Mouse (Mus musculus) spleen, postnatal 36 days (tissue): ENCODE data around the gene Rbm5.

ENCODE experiments used
- DNase-seq, 2 experiments: peaks; one replicate each; pipeline ENCODE4 v3.0.0; 2022; ENCODE audit warnings: low spot score in 2 of 2, mixed read lengths in 1 of 2

Rbm5 gene

DNA sequence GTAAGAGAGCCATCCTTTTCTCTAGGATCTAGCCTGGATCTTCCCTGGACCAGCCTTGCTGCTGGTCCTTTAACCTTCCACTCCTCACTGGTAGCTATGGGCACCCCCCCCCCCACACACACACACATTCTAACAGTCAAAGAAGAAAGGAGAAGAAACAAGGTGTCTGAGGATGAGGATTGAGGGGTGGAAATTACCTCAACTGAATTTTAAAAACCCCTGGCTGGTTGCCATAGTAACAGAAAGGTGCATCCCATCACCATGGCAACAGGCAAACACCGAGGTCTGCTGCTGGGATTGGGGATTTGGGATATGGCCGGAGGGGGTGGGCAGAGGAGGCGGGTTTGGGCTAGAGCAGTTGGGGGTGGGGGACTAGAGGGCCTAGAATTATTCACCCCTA, 41.1 kb downstream of the Rbm5 start:
- no peak for DNase-seq

DNA sequence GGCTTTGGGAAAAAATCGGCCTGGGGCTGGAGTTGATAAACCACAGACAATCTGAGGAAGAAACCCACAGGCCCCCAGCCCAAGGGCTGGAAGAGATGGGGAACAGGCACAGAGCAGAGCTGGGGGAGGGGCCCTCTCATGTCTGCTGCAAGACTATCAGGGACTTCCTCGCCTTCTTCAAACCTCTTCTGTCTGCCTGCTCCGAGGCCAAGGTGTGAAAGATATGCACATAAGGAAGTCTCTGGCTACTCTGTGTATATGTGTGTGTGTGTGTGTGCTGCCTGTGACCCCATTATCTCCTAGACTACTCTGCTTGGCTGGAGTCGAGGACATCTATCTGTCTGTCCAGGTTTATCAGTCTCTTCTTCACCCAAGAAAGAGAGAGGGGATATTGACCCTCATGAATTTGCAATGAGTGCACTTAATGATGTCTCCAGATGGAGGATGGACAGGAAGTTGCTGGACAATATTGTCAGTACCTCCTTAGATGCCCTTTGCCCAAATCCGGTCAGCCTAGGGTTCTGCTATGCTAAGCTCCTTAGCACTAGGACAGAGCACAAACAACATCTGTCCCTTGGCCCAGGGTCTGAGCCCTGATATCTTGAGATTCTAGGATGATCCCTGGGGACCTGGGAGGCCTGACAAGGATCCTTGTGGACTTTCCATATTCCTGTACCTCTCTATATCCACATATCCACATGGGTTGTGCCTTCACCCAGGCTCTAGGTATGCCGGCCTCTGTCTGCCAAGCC, 41.7 kb downstream of the Rbm5 start:
- DNase-seq: no peak

DNA sequence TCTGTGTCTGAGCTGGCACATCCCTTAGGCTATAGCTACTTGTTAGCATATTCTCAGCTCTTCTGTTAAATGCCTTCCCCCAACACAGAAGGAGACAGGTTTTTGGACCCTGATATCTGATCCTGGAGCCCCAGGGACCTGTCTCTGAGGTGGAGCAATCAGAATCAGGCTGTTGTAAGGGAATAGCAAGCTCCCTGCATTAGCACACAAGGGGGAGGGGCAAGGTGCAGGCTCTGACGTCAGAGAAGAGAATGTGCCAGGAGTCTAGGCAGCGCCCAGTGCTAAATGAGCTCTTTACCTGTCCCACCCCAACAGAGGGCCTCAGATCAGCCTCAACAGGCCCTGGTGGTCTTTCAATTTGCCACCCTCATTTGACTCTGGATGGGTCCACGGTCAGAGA, 43.8 kb downstream of the Rbm5 start:
- DNase-seq: no peak

DNA sequence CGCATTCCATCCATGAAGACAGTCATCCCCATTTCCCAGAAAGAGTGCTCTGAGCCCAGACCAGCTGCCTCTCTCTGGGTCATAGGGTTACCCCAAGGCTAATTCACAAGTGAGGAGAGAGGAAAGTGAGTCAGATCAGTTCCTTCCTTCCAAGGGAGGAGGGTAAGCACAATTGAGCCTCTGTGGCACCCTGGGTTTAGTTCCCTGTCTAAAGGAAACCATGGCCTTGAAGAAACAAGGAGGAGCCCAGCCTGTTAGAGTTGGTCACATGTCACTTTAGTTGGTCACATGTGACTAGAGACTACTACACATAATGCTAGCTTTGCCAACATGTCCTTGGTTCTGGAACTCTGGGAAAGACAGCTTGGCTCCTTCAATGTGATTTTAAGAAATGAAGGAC, 46.0 kb downstream of the Rbm5 start:
- DNase-seq: no peak

- peak in 1 of 2 experiments; percentile 41 for DNase-seq
Observed at GRCm38 (mm10) chr9:107723794-107724531, 46.8 kb downstream of the Rbm5 start.

GRCm38 (mm10) chr9:107723292-107723691, 47.5 kb downstream of the Rbm5 start:
- no peak for DNase-seq

DNA sequence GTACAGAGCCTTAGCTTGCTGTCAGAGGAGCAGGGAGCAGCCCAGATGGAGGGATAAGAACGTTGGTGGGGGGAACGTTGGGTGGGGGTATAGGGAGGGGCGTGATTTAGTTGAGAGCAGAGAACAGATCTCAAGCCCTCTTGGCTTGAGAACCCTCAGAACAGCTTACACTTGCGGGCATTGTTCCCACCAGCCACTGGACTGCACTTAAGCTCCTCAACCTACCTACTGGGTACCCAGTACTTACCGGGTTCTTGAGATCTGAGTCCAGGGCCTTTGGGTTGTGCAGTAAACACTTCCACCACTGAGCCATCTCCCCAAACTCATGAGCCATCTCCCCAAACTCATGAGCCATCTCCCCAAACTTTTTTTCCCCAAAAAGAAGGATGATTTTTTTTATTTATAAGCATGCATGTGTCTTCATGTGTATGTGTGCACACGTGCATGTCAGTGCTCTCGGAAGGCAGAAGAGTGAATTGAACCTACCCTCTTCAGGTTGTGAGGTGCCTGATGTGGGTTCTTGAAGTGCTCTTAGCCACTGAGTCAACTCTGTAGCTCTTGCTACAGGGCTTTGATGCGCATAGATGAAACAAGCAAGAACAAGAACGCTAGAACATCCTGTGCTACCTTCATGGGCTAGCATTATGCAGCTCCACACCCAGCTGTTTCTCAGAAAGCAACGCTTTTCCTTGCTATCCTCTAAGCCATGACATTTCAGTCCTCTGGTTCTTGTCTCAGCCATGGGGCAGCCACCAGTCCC, 51.8 kb downstream of the Rbm5 start:
- DNase-seq: no peak

GRCm38 (mm10) chr9:107716951-107717350, 53.8 kb downstream of the Rbm5 start:
- DNase-seq: no peak

GRCm38 (mm10) chr9:107715632-107716031, 55.2 kb downstream of the Rbm5 start:
- no peak for DNase-seq

GRCm38 (mm10) chr9:107714221-107714952, 56.4 kb downstream of the Rbm5 start:
- no peak for DNase-seq

DNA sequence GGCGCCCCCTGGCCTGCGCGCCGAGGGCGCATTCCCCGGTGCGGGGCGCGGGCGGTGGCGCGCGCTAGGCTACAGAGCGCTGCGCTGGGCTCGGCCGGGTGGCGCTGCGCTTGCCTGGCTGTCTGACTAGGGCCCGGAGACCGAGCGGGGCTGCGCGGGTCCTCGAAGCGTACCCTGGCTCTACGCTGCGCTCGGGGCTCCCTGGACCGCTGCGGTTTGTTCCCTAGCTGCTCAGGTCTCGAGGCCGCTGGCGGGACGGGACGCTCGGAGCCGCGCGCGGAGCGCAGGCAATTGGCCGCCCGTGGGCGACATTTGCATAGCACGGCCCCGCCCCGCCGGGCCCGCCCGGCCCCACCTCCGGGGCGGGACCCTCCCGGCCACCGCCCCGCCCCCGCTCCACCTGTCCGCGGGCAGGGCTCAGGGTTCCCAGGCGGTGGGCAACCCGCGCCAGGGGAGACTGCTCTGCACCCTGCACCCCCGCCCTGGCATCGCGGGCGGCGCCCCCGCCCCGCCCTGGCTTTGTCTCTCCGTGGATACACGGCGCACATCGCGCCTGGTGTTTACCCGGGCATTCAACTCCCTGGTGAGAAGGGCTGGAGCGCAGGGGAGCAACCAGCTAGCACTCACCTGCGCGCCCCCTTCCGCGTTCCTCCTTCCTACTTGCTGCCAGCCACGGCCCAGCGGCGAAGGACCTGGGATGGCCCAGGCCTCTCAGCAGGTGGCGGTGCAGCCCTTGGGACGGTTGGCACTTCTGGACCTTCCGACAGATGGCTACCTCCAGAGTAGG, 60.9 kb downstream of the Rbm5 start, which contains the start of gene Sema3f:
Sema3f (minus strand) TSS at position 779 of the 787 bp plus-strand sequence.
- peak; percentile 66 for DNase-seq

- DNase-seq: no peak
Observed at GRCm38 (mm10) chr9:107709096-107709696, 61.6 kb downstream of the Rbm5 start.

- DNase-seq: no peak
Observed at GRCm38 (mm10) chr9:107708439-107709095, 62.2 kb downstream of the Rbm5 start.

GRCm38 (mm10) chr9:107707701-107708438, 62.9 kb downstream of the Rbm5 start:
- no peak for DNase-seq

DNA sequence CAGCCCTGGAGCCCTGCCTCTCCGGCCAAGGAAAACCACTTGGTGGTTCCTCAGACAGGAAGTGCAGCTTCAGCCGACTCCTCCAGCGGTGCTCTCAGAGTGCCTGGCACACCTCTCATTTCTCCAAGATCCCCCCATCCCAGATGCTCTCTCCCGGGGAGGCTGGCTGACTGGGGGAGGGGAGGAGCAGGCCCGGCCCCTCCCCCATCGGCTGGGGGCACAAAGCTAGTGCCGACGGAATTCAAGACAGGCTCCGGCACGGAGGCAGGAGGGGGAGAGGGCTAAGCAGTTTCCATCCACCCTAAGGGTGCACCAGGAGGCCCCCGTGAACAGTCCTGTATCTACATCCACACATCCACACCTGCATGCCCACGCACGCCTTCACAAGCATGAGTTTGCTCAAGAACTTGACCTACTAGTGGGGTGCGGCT, 64.0 kb downstream of the Rbm5 start:
- DNase-seq: no peak

DNA sequence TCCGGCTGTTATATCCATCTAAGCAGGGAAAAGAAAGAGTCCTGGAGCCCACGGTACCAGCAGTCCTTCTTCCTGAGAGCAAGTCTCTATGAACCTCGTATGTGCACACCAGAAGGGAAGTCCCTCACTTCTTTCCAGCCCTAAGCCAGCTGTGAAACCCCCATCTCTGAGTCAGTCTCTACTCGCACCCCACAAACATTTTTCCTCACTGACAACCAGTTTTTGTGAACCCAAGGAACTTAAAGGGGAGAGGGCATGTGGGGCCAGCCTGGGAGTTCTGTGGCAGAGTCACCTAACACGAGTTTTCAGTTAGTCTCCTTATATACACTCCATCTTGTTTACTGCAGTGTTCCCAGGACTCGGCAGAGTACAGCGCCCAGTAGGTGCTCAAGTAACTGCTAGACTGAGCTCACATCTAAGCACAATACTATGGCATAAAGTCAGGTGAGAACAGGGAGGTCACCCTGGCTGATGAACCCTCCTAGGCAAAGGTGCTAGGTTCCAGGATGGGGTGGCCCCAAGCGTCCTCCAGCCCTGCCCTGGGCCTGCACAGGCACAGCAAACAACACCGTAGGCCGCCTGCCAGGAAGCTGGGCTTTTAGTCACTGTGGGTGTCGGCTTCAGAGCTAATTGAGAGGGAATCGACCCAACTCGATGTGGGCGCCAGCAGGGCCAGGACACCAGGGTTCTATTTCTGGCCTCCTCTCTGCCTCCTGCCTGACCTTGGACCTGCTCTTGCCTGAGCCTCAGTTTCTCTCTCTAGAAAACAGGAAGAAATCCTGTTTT, 67.3 kb downstream of the Rbm5 start:
- DNase-seq: no peak

DNA sequence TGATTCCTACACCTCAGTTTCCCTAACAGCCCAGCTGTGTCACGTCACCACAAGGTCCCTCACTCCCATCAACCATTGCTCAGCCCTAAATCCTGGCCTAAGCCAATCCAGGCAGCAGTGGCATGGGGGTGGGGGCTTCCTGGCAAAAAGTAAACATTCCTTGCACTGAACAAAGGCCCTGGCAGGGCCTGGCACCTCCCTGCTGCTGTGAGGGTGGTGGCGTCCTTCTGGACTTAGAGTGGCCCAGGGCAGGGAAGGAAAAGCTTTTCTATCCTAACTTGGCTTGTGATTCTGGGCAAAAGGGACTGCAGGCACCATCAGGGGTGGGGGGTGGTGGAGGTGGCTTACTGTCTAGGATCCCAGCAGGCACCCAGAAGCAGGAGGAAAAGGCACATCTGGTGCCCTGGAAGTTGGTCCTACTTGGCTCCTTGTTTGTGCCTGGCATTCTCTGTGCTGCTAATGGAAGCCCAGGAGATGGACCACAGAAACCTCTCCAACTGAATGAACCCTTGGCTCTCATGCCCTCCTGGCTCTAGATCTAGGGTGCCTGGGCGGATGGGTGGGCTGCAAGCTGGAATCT, 68.1 kb downstream of the Rbm5 start:
- DNase-seq: no peak

- DNase-seq: no peak
Observed at GRCm38 (mm10) chr9:107701594-107701993, 69.2 kb downstream of the Rbm5 start.
